Comparison of ENCODE assay signal across 8 mouse cellular contexts in genomic region chr10:17723871-17724741, GRCm38 (mm10). TPM values are rescaled to one million over a fixed set of nuclear protein-coding genes. Genes with fewer than 3 reads are reported as not detected.
DNase-seq lines count a peak whose midpoint lies in the region; ATAC-seq and TF ChIP-seq lines count a peak whose summit lies in the region.

No protein-coding gene starts in this region.

- H3K4me3 ChIP-seq in embryonic fibroblast, embryonic 13.5 days (ENCODE audit: insufficient read depth, low read length), result peak overlapping the region; percentile 93
- peak overlapping the region; percentile 94 to 97 for H3K4me3 ChIP-seq in heart, embryonic 14.5 days (ENCODE audit: control insufficient read depth in 1 of 2, insufficient read depth in 1 of 2, low read depth in 1 of 2, low read length in 2 of 2)
- peak overlapping the region; percentile 87 for H3K4me3 ChIP-seq in liver, embryonic 15.5 days (replicated peaks)
- H3K4me3 ChIP-seq in neural tube, embryonic 11.5 days (ENCODE audit: low read depth, low read length), result peak overlapping the region; percentile 96
- peak overlapping the region; percentile 64 for H3K4me3 ChIP-seq in stomach, embryonic 16.5 days (replicated peaks; ENCODE audit: low read length)

- H3K36me3 ChIP-seq in heart, embryonic 14.5 days (ENCODE audit: control insufficient read depth, insufficient read depth, low read length), result no peaks in the 10 kb centered on the region
- no peaks in the 10 kb centered on the region for H3K36me3 ChIP-seq in liver, embryonic 15.5 days (replicated peaks)
- H3K36me3 ChIP-seq in neural tube, embryonic 11.5 days (ENCODE audit: control insufficient read depth, insufficient read depth, low read length), result no peaks in the 10 kb centered on the region
- no peaks in the 10 kb centered on the region for H3K36me3 ChIP-seq in stomach, embryonic 16.5 days (ENCODE audit: control insufficient read depth, insufficient read depth, low read length)

- peaks cover 13% of the 10 kb centered on the region for H3K4me1 ChIP-seq in embryonic fibroblast, embryonic 13.5 days (ENCODE audit: control insufficient read depth, insufficient read depth, low read length)
- H3K4me1 ChIP-seq in heart, embryonic 14.5 days (ENCODE audit: control insufficient read depth in 2 of 2, insufficient read depth in 2 of 2, low read length in 2 of 2), result peaks cover 12 to 27% of the 10 kb centered on the region in 2 experiments
- peaks cover 77% of the 10 kb centered on the region for H3K4me1 ChIP-seq in liver, embryonic 15.5 days (replicated peaks)
- H3K4me1 ChIP-seq in neural tube, embryonic 11.5 days (ENCODE audit: control insufficient read depth, insufficient read depth, low read length), result peaks cover 11% of the 10 kb centered on the region
- peaks cover 16% of the 10 kb centered on the region for H3K4me1 ChIP-seq in stomach, embryonic 16.5 days (ENCODE audit: control insufficient read depth, insufficient read depth, low read length)

- DNase-seq in 416B (ENCODE audit: low read depth), result peak; percentile 73
- DNase-seq in adrenal gland, postnatal 25 days, result peak; percentile 64
- DNase-seq in kidney, postnatal 14 days, result peak; percentile 69
- DNase-seq in neural tube, embryonic 11.5 days (ENCODE audit: low spot score), result peak; percentile 65

- WGBS in heart, embryonic 14.5 days, result under 1% methylated on average over 56 of the region's 65 CpGs
- WGBS in liver, embryonic 15.5 days (ENCODE audit: insufficient replicate concordance), result under 1% methylated on average over 65 of the region's 65 CpGs
- WGBS in neural tube, embryonic 11.5 days, result under 1% methylated on average over 54 of the region's 65 CpGs
- under 1% methylated on average over 65 of the region's 65 CpGs for WGBS in stomach, embryonic 16.5 days

- peak overlapping the region; percentile 91 for H3K27ac ChIP-seq in embryonic fibroblast, embryonic 13.5 days (ENCODE audit: insufficient read depth, low read length)
- peak overlapping the region; percentile 99 to 100 for H3K27ac ChIP-seq in heart, embryonic 14.5 days (replicated peaks in 1 of 2; ENCODE audit: control insufficient read depth in 1 of 2, insufficient read depth in 1 of 2, low read depth in 2 of 2, low read length in 2 of 2)
- H3K27ac ChIP-seq in liver, embryonic 15.5 days (replicated peaks), result peak overlapping the region; percentile 96
- peak overlapping the region; percentile 99 for H3K27ac ChIP-seq in neural tube, embryonic 11.5 days (ENCODE audit: low read depth, low read length)
- H3K27ac ChIP-seq in stomach, embryonic 16.5 days (ENCODE audit: low read length), result peak overlapping the region; percentile 99

- peak; percentile 22 for ATAC-seq in heart, embryonic 14.5 days (ENCODE audit: insufficient number of reproducible peaks, insufficient read depth, low FRiP score, low read depth)
- ATAC-seq in liver, embryonic 15.5 days (ENCODE audit: insufficient read depth), result no peak
- ATAC-seq in neural tube, embryonic 11.5 days (ENCODE audit: insufficient read depth, low FRiP score, low TSS enrichment), result peak; percentile 21
- ATAC-seq in stomach, embryonic 16.5 days (ENCODE audit: insufficient read depth, low FRiP score), result no peak

- no peaks in the 10 kb centered on the region for H3K27me3 ChIP-seq in heart, embryonic 14.5 days (ENCODE audit: control insufficient read depth, insufficient read depth, low read length)
- H3K27me3 ChIP-seq in liver, embryonic 15.5 days, result no peaks in the 10 kb centered on the region
- H3K27me3 ChIP-seq in neural tube, embryonic 11.5 days (ENCODE audit: control insufficient read depth, insufficient read depth, low read length), result no peaks in the 10 kb centered on the region
- H3K27me3 ChIP-seq in stomach, embryonic 16.5 days (ENCODE audit: control insufficient read depth, insufficient read depth, low read length), result no peaks in the 10 kb centered on the region

- TF ChIP-seq CTCF in embryonic fibroblast, embryonic 13.5 days (IDR thresholded peaks at IDR 0.05; ENCODE audit: borderline replicate concordance, insufficient read depth, low read length), result peak; percentile 8; the same call in 1 of the 2 replicates

- TF ChIP-seq POLR2A in embryonic fibroblast, embryonic 13.5 days (IDR thresholded peaks at IDR 0.05; ENCODE audit: low read depth, low read length), result peak; percentile 48

- no peaks in the 10 kb centered on the region for H3K9me3 ChIP-seq in heart, embryonic 14.5 days (ENCODE audit: control insufficient read depth, low read length)
- H3K9me3 ChIP-seq in liver, embryonic 15.5 days (replicated peaks), result no peaks in the 10 kb centered on the region
- no peaks in the 10 kb centered on the region for H3K9me3 ChIP-seq in neural tube, embryonic 11.5 days (ENCODE audit: control insufficient read depth, low read length)
- no peaks in the 10 kb centered on the region for H3K9me3 ChIP-seq in stomach, embryonic 16.5 days (replicated peaks; ENCODE audit: control insufficient read depth, low read length)

- H3K9ac ChIP-seq in heart, embryonic 14.5 days (ENCODE audit: low read length), result peak overlapping the region; percentile 97
- peak overlapping the region; percentile 88 for H3K9ac ChIP-seq in liver, embryonic 15.5 days
- peak overlapping the region; percentile 96 for H3K9ac ChIP-seq in neural tube, embryonic 11.5 days (ENCODE audit: low read length)
- H3K9ac ChIP-seq in stomach, embryonic 16.5 days (ENCODE audit: low read length), result peak overlapping the region; percentile 85

- H3K4me2 ChIP-seq in heart, embryonic 14.5 days (ENCODE audit: low read length), result peak overlapping the region; percentile 88
- peak overlapping the region; percentile 98 for H3K4me2 ChIP-seq in liver, embryonic 15.5 days
- H3K4me2 ChIP-seq in neural tube, embryonic 11.5 days (ENCODE audit: low read depth), result peak overlapping the region; percentile 68
- H3K4me2 ChIP-seq in stomach, embryonic 16.5 days (ENCODE audit: low read depth, low read length), result peak overlapping the region; percentile 69

RNA-seq across cellular contexts. Expression of gene Cited2, which starts 1.1 kb away (rescaled TPM):
- 91.8 and 107 TPM in 2 replicates for total RNA-seq in adrenal gland, postnatal 25 days (2021)
- 57.1 and 90.2 TPM in 2 replicates for polyA plus RNA-seq in embryonic fibroblast, embryonic 13.5 days (2011; ENCODE audit: insufficient read length, low read depth, missing spikeins)
- 34.8 and 37.2 TPM in 2 replicates for polyA plus RNA-seq in heart, embryonic 14.5 days (2014; fragmentation: Nextera tagmentation; extraction: Ambion mirVana)
- 17.4 TPM in 2 replicates for polyA plus RNA-seq in liver, embryonic 15.5 days (2015; fragmentation: Nextera tagmentation; extraction: Ambion mirVana)
- 82.2 and 88.4 TPM in 2 replicates for polyA plus RNA-seq in neural tube, embryonic 11.5 days (2014; fragmentation: Nextera tagmentation; extraction: Ambion mirVana)
- polyA plus RNA-seq in stomach, embryonic 16.5 days (2015; fragmentation: Nextera tagmentation; extraction: Ambion mirVana), result 19.1 and 20.7 TPM in 2 replicates

Comparison
In these comparisons a context has a peak if more than half of its experiments do, and no peak if none do; other contexts are left out.
1. ATAC-seq: peak in heart, embryonic 14.5 days (single experiment) and neural tube, embryonic 11.5 days (single experiment); none in liver, embryonic 15.5 days (single experiment) and stomach, embryonic 16.5 days (single experiment).
2. Peak in every context shown above with its lines, with median percentiles within 50 percentile points of each other: DNase-seq, H3K27ac ChIP-seq, H3K4me3 ChIP-seq, H3K4me2 ChIP-seq and H3K9ac ChIP-seq.